Mouse (Mus musculus): ENCODE data around the gene Slf2. TPM values are rescaled to one million over a fixed set of nuclear protein-coding genes. Genes with fewer than 3 reads are reported as not detected.

Gene Slf2
- polyA plus RNA-seq, 1 experiment from 2014 or later: 11.9 TPM

DNA sequence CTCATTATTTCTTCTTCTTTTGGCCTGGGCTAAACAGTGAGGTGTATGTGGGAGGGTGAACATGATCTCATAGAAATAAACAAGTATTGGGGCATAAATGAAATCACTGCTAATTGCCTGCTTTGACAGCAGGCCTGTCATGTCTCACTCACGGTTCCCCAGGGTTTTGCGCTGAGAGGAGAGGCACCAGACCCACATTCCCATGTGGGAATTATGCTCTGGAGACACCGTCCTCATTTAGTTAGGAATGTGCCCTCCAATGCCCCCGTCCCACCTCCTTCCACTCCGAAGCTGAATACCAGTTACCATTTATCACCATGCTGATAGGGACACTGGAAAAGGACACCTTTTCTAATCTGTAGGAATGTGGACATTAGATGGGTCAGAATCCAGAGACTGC is 6.3 kb upstream of the Slf2 start:
- Histone ChIP-seq H3K4me2 (ENCODE audit: low read depth, low read length) (no peak overlapping the region), H3K9me3 (replicated peaks; ENCODE audit: control insufficient read depth, low read length) (no peaks in the 10 kb centered on the region), H3K36me3 (ENCODE audit: control insufficient read depth, insufficient read depth) (no peaks in the 10 kb centered on the region), H3K4me1 (ENCODE audit: control insufficient read depth, low read depth, low read length) (no peaks in the 10 kb centered on the region; the same call in 1 of the 2 replicates), H3K27ac (ENCODE audit: low read length) (no peak overlapping the region), H3K4me3 (ENCODE audit: low read depth, low read length) (no peak overlapping the region), H3K9ac (ENCODE audit: low read depth, low read length) (no peak overlapping the region), H3K27me3 (ENCODE audit: control insufficient read depth, insufficient read depth, low read depth, low read length) (no peaks in the 10 kb centered on the region)
- no peak for ATAC-seq (ENCODE audit: low read depth)
- WGBS (ENCODE audit: insufficient replicate concordance): 69% methylated on average over 5 of the region's 5 CpGs

DNA sequence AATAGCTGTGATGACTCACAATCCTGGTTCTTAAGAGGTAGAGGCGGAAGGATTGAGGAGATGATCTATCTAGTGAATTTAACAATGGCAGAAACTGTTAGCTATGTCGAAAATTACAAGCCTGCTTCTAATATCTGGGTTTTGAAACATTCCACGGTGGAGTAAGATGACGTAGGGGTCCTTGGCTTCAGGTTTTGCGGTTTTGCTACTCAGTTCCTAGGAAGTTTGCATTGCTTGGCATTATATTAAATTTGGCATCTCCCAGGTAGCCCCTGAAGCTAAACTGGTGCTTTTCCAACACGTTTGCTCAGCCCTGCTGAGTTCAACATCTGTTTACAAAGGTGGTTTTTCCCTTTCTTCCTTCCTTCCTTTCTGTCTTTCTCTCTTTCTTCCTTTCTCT is 4.2 kb upstream of the Slf2 start:
- Histone ChIP-seq H3K36me3 (ENCODE audit: control insufficient read depth, insufficient read depth) (no peaks in the 10 kb centered on the region), H3K27me3 (ENCODE audit: control insufficient read depth, insufficient read depth, low read depth, low read length) (no peaks in the 10 kb centered on the region), H3K9ac (ENCODE audit: low read depth, low read length) (no peak overlapping the region), H3K9me3 (replicated peaks; ENCODE audit: control insufficient read depth, low read length) (no peaks in the 10 kb centered on the region), H3K4me3 (ENCODE audit: low read depth, low read length) (no peak overlapping the region), H3K27ac (ENCODE audit: low read length) (no peak overlapping the region), H3K4me1 (ENCODE audit: control insufficient read depth, low read depth, low read length) (peaks cover 5% of the 10 kb centered on the region), H3K4me2 (ENCODE audit: low read depth, low read length) (no peak overlapping the region)
- ATAC-seq (ENCODE audit: low read depth): no peak
- WGBS (ENCODE audit: insufficient replicate concordance): 57% methylated on average over 6 of the region's 6 CpGs

DNA sequence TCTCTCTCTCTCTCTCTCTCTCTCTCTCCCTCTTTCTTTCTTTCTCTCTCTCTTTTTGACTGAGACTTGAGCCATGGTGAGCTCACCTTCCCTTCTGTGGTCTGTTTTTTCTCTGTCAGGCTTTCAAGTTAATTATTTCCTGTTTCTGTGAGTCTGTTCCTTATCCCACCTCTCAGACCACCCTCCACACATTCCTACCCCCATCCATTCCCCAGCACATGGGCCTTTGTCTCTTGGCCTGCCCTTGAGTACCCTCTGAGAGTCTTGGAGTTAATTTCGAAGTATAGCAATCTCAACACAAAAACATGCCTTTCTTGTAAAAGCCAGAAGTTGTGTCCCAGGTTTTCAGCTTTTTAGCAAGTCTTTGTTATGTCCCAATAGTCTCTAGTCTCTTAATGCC is 3.7 kb upstream of the Slf2 start:
- Histone ChIP-seq H3K9me3 (replicated peaks; ENCODE audit: control insufficient read depth, low read length) (no peaks in the 10 kb centered on the region), H3K4me3 (ENCODE audit: low read depth, low read length) (no peak overlapping the region), H3K27me3 (ENCODE audit: control insufficient read depth, insufficient read depth, low read depth, low read length) (no peaks in the 10 kb centered on the region), H3K4me2 (ENCODE audit: low read depth, low read length) (no peak overlapping the region), H3K4me1 (ENCODE audit: control insufficient read depth, low read depth, low read length) (peaks cover 8% of the 10 kb centered on the region), H3K27ac (ENCODE audit: low read length) (no peak overlapping the region), H3K9ac (ENCODE audit: low read depth, low read length) (no peak overlapping the region), H3K36me3 (ENCODE audit: control insufficient read depth, insufficient read depth) (no peaks in the 10 kb centered on the region)
- no peak for ATAC-seq (ENCODE audit: low read depth)
- 43% methylated on average over 1 of the region's 1 CpGs for WGBS (ENCODE audit: insufficient replicate concordance)

DNA sequence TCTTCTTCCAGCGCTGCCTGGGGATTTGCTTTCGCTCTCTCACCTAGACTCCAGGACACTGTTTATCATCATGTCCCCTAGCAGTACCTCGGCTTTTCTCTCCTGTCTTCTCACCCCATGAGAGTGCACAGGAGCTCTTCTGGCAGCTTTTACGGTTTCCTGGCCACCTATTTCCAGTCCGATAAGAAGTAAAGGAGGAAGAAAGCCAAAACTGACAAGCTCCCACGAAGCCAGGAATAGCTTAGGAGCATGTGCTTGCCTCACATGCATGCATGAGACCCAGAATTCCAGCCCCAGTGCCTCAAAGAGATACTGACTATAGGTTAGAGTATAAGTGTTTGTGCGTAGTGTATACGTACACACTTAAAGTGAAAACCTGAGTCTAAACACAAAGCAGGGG is 2.8 kb upstream of the Slf2 start:
- ATAC-seq (ENCODE audit: low read depth): no peak
- peaks cover 8% of the 10 kb centered on the region for H3K4me1 ChIP-seq (ENCODE audit: control insufficient read depth, low read depth, low read length)
- H3K4me3 ChIP-seq (ENCODE audit: low read depth, low read length): no peak overlapping the region
- no peaks in the 10 kb centered on the region for H3K27me3 ChIP-seq (ENCODE audit: control insufficient read depth, insufficient read depth, low read depth, low read length)
- no peaks in the 10 kb centered on the region for H3K9me3 ChIP-seq (replicated peaks; ENCODE audit: control insufficient read depth, low read length)
- no peak overlapping the region for H3K9ac ChIP-seq (ENCODE audit: low read depth, low read length)
- H3K27ac ChIP-seq (ENCODE audit: low read length): no peak overlapping the region
- no peaks in the 10 kb centered on the region for H3K36me3 ChIP-seq (ENCODE audit: control insufficient read depth, insufficient read depth)
- WGBS (ENCODE audit: insufficient replicate concordance): 39% methylated on average over 8 of the region's 8 CpGs
- H3K4me2 ChIP-seq (ENCODE audit: low read depth, low read length): no peak overlapping the region

DNA sequence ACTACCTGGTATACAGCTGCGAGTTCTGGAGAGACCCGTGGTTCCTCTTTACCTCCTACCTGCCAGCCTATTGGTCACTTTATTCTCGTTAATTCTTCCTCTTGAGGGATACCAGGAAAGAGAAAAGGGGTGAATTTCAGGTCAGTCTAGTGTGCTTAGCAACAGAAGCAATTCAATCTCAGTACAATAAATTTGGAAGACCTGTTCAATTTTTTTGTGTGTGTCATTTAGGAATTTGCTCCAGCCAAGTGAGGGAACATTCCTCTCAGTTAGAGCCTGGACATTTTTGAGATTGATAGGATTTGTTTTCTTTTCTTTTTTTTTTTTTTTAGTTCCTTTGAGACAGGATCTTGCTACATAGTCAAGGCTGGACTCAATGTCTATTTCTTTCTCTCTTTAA is 1.7 kb upstream of the Slf2 start:
- no peak overlapping the region for H3K4me2 ChIP-seq (ENCODE audit: low read depth, low read length)
- H3K9ac ChIP-seq (ENCODE audit: low read depth, low read length): no peak overlapping the region
- H3K9me3 ChIP-seq (replicated peaks; ENCODE audit: control insufficient read depth, low read length): no peaks in the 10 kb centered on the region
- H3K4me1 ChIP-seq (ENCODE audit: control insufficient read depth, low read depth, low read length): peaks cover 8% of the 10 kb centered on the region
- H3K36me3 ChIP-seq (ENCODE audit: control insufficient read depth, insufficient read depth): no peaks in the 10 kb centered on the region
- no peaks in the 10 kb centered on the region for H3K27me3 ChIP-seq (ENCODE audit: control insufficient read depth, insufficient read depth, low read depth, low read length)
- 32% methylated on average over 3 of the region's 3 CpGs for WGBS (ENCODE audit: insufficient replicate concordance)
- H3K27ac ChIP-seq (ENCODE audit: low read length): no peak overlapping the region
- H3K4me3 ChIP-seq (ENCODE audit: low read depth, low read length): no peak overlapping the region
- no peak for ATAC-seq (ENCODE audit: low read depth)

DNA sequence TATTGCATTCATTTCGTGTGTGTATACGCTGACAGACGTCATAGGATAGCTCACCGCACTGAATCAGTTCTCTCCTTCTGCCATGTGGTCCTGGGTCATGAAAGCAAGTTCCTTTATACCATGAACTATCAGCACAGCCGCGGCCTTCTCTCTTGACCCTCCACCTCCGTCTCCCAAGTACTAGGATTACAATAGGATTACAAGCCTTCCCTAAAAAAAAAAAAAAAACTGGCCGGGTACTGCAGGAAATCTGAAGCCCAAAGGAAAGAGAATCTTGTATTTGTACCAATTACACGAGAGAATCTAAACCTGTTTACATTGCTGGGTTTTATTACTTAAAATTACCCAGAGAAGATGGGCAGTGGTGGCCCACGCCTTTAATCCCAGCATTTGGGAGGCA is 1.3 kb upstream of the Slf2 start:
- Histone ChIP-seq H3K27me3 (ENCODE audit: control insufficient read depth, insufficient read depth, low read depth, low read length) (no peaks in the 10 kb centered on the region), H3K4me1 (ENCODE audit: control insufficient read depth, low read depth, low read length) (peaks cover 8% of the 10 kb centered on the region), H3K36me3 (ENCODE audit: control insufficient read depth, insufficient read depth) (no peaks in the 10 kb centered on the region), H3K9ac (ENCODE audit: low read depth, low read length) (no peak overlapping the region), H3K4me2 (ENCODE audit: low read depth, low read length) (peak overlapping the region; percentile 5; the same call in 1 of the 2 replicates), H3K4me3 (ENCODE audit: low read depth, low read length) (no peak overlapping the region), H3K9me3 (replicated peaks; ENCODE audit: control insufficient read depth, low read length) (no peaks in the 10 kb centered on the region), H3K27ac (ENCODE audit: low read length) (no peak overlapping the region)
- no peak for ATAC-seq (ENCODE audit: low read depth)
- 65% methylated on average over 10 of the region's 10 CpGs for WGBS (ENCODE audit: insufficient replicate concordance)

DNA sequence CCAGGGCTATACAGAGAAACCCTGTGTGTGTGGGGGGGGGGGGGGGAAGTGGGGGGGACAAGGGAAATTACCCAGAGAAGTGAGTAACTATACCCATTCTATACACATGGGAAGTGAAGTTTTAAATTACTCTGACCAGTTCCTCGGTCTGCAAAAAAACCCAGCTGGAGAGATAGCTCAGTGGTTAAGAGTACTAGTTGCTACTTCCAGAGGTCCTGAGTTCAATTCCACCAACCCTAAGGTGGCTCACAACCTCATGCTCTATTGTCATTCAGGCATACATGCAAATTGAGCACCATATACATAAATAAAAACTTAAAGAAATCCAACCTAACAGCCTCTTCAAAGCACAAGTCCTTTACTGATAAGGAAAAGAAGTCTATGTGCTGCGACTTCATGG is 829 bp upstream of the Slf2 start:
- 19% methylated on average over 2 of the region's 2 CpGs for WGBS (ENCODE audit: insufficient replicate concordance)
- no peak for ATAC-seq (ENCODE audit: low read depth)
- no peaks in the 10 kb centered on the region for H3K9me3 ChIP-seq (replicated peaks; ENCODE audit: control insufficient read depth, low read length)

DNA sequence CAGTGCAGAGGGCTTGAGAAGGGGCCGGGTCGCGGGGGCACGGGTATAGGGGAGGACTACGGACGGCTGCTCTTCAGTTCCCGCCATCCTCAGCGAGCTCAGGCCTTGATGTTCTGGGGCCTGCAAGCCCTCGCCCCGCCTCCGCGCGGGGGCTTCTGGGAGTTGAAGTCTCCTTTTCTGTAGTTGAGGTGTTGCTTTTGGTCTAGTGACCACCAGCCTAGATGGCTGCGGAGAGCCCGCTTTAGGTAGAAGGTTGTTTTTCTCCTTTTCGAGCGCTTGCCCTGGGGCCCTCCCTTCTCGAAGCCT is 456 bp downstream of the Slf2 start:
- peak; percentile 86 for ATAC-seq (ENCODE audit: low read depth)
- Histone ChIP-seq H3K4me3 (ENCODE audit: low read depth, low read length) (peak overlapping the region; percentile 99), H3K9me3 (replicated peaks; ENCODE audit: control insufficient read depth, low read length) (no peaks in the 10 kb centered on the region), H3K27ac (ENCODE audit: low read length) (peak overlapping the region; percentile 84), H3K4me1 (ENCODE audit: control insufficient read depth, low read depth, low read length) (peaks cover 8% of the 10 kb centered on the region), H3K27me3 (ENCODE audit: control insufficient read depth, insufficient read depth, low read depth, low read length) (no peaks in the 10 kb centered on the region), H3K4me2 (ENCODE audit: low read depth, low read length) (peak overlapping the region; percentile 85), H3K36me3 (ENCODE audit: control insufficient read depth, insufficient read depth) (peaks cover 10% of the 10 kb centered on the region), H3K9ac (ENCODE audit: low read depth, low read length) (peak overlapping the region; percentile 87)
- under 1% methylated on average over 18 of the region's 18 CpGs for WGBS (ENCODE audit: insufficient replicate concordance)

More for the DNA sequence above, 829 bp upstream of the Slf2 start:
- Histone ChIP-seq H3K4me2 (ENCODE audit: low read depth, low read length) (peak overlapping the region; percentile 92), H3K9ac (ENCODE audit: low read depth, low read length) (peak overlapping the region; percentile 71), H3K27me3 (ENCODE audit: control insufficient read depth, insufficient read depth, low read depth, low read length) (no peaks in the 10 kb centered on the region), H3K4me1 (ENCODE audit: control insufficient read depth, low read depth, low read length) (peaks cover 8% of the 10 kb centered on the region), H3K27ac (ENCODE audit: low read length) (peak overlapping the region; percentile 68), H3K36me3 (ENCODE audit: control insufficient read depth, insufficient read depth) (peaks cover 3% of the 10 kb centered on the region), H3K4me3 (ENCODE audit: low read depth, low read length) (peak overlapping the region; percentile 99)

DNA sequence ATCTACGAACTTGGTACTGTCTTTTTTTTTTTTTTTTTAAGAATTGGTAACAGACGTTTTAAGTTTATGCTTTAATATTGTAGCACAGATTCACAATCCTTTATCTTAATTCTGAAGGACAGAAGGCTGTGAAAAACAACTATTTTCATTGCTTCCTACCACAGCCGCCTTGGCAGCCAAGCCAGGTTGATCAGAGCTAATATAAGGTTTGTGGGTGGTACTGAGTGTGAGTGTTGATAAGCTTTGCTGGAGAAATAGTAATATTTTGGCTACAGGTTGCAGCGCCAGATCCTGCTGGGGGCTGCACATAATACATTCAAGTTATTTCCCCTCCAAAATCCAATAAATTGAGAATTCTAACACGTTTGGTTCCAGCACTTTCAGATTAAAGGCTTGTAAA is 1.1 kb downstream of the Slf2 start:
- 0 out of 2 replicates have a peak overlapping the region, but pooled peaks have one; percentile 10 for H3K9ac ChIP-seq (ENCODE audit: low read depth, low read length)
- H3K27me3 ChIP-seq (ENCODE audit: control insufficient read depth, insufficient read depth, low read depth, low read length): no peaks in the 10 kb centered on the region
- 20% methylated on average over 5 of the region's 5 CpGs for WGBS (ENCODE audit: insufficient replicate concordance)
- no peaks in the 10 kb centered on the region for H3K9me3 ChIP-seq (replicated peaks; ENCODE audit: control insufficient read depth, low read length)
- peaks cover 10% of the 10 kb centered on the region for H3K36me3 ChIP-seq (ENCODE audit: control insufficient read depth, insufficient read depth)
- H3K4me1 ChIP-seq (ENCODE audit: control insufficient read depth, low read depth, low read length): peaks cover 8% of the 10 kb centered on the region
- ATAC-seq (ENCODE audit: low read depth): no peak
- H3K27ac ChIP-seq (ENCODE audit: low read length): 0 out of 2 replicates have a peak overlapping the region, but pooled peaks have one; percentile 9
- H3K4me2 ChIP-seq (ENCODE audit: low read depth, low read length): peak overlapping the region; percentile 85
- peak overlapping the region; percentile 50 for H3K4me3 ChIP-seq (ENCODE audit: low read depth, low read length)
